Mouse (Mus musculus) layer of hippocampus, adult 9-11 months (tissue): ENCODE results near the gene Flywch1.

Experiments used
- DNase-seq: peaks from one replicate; pipeline ENCODE4 v3.0.0; 2022

Gene Flywch1

DNA sequence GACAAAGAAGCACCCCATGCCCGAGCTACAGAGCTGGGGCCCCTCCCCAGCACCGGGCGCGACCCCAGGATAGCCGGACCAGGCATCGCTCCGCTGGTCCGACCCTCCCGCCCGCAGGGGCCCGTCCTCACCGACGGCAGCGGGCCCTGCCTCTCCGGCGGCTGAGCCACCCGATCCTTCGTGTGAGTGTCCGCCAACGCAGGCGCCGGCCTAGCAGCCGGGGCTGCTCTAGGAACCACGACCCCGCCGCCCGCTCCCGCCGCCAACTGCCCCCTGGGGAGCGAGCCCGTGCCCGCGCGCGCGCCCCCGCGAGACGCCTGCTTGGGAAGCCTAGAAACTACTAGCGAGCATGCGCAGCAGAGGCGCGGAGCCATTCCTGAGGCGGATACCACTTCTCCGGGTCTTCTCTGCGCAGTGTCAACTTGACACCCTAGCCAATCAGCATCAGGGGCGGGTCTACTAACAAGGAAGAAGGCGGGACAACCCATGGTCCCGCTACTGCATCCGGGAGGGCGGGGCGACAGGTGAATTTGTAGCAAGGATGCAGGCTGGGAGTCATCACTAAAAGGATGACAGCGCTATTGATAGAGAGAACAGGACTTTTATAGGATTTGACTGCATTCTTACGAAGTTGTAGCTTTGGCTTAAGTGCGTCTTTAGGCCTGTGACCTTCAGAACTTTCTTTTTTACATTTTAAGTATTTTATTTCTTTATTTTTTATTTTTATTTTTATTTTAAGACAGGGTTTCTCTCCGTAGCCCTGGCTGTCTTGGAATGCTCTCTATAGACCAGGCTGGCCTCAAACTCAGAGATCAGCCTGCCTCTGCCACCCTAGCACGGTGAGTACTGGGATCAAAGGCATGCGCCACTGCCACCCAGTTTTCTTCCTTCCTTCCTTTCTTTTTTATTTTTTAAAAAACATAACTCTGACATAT, at the start of gene Flywch1:
Gene Flywch1 (minus strand): TSS at position 319 of the 935 bp plus-strand sequence.
- DNase-seq, result peak; percentile 99

DNA sequence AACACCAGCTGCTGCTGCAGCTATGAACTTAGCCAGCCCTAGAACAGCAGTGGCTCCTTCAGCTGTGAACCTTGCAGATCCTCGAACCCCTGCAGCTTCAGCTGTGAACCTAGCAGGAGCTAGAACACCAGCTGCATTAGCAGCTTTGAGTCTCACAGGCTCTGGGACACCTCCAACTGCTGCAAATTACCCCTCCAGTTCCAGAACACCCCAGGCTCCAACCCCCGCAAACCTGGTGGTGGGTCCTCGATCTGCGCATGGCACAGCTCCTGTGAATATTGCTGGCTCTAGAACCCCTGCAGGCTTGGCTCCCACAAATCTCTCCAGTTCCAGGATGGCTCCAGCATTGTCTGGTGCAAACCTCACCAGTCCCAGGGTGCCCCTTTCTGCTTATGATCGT, 49.3 kb upstream of the Flywch1 start:
- no peak for DNase-seq

DNA sequence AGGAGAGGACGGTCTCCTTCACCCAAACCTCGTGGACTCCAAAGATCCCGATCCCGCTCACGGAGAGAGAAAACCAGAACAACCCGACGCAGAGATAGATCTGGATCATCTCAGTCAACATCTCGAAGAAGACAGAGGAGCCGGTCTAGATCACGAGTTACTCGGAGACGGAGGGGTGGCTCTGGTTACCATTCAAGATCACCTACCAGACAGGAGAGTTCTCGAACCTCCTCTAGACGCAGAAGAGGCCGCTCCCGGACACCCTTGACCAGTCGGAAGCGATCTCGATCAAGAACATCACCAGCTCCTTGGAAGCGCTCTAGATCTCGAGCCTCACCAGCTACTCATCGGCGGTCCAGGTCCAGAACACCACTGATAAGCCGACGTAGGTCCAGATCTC, 47.8 kb upstream of the Flywch1 start:
- DNase-seq, result no peak

DNA sequence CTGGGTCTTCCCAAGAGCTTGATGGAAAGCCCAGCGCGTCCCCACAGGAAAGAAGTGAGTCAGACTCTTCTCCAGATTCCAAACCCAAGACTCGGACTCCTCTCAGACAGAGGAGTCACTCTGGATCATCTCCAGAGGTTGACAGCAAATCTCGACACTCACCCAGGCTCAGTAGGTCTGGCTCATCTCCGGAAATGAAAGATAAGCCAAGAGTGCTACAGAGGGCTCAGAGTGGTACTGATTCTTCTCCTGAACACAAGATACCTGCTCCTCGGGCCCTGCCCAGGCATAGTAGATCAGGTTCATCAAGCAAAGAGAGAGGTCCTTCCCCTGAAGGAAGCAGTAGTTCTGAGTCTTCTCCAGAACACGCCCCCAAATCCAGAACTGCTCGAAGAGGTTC, 47.2 kb upstream of the Flywch1 start:
- DNase-seq, result no peak

DNA sequence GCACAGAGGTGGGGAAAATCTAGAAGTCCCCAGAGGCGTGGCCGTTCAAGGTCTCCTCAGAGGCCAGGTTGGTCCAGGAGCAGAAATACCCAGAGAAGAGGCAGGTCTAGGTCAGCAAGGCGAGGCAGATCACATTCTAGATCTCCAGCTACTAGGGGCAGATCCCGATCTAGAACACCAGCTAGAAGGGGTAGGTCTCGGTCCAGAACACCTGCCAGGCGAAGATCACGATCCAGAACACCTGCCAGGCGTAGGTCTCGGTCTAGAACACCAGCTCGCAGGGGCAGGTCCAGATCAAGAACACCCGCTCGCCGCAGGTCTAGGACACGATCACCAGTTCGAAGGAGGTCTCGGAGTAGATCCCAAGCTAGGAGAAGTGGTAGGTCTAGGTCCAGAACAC, 44.2 kb upstream of the Flywch1 start:
- no peak for DNase-seq

DNA sequence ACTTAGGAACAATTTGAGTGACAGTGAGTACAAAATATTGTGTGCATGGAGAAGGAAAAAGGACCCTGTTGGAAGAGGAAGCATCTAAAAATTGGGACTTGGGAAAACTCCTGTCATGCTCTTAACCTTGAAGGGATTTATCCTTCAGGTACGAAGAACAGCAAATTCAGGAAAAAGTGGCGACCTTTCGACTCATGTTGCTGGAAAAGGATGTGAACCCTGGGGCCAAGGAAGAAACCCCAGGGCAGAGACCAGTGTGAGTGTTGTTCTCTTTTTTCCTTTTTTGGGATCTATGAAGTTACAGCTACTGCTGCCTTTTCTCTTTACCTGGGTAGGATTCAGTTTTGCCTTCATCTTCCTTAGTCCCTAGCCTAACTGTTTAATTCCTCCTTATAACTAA, 36.5 kb upstream of the Flywch1 start:
- no peak for DNase-seq

DNA sequence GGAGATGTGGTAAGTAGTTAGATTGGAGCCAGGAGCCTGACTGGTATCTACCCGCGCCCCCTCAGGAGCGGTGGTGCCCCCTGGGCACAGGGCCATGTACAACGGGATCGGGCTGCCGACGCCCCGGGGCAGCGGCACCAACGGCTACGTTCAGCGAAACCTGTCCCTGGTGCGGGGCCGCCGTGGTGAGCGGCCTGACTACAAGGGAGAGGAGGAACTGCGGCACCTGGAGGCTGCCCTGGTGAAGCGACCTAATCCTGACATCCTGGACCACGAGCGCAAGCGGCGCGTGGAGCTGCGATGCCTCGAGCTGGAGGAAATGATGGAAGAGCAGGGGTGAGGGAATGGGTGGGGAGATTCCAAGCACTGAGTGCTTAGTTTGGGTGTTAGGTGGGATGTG, 35.5 kb upstream of the Flywch1 start:
- DNase-seq, result no peak

DNA sequence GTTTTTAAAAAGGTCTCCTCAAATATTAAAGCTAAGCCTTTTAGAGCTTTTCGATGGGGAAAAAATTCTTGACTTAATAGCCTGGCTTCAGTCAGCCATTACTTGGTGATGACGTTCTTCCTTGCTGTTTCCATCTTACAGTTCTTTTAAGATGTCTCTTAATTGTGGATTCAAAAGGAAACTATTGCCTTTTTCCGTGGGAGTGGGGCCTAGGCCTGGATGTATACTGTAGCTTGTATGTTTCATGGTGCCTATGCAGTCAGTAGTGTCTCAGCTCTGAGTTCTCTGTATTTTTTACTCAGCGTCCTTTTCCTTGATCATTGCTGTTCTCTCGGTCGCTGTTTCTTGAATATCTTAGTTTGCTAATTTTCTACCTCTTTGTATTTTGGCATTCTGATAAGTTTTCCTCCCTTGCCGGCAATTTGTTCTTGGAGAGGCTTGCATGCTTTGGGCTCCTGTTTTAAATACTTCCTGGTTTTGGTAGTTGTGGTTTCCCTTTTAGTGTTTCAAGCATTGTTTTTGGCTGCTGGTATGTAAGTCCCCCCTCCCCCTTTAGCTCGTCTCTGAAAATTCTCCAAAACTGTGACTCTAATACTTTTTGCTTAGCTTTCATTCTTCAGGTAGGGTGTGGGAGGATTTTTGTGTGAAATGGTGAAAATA, 33.2 kb upstream of the Flywch1 start:
- DNase-seq, result no peak

DNA sequence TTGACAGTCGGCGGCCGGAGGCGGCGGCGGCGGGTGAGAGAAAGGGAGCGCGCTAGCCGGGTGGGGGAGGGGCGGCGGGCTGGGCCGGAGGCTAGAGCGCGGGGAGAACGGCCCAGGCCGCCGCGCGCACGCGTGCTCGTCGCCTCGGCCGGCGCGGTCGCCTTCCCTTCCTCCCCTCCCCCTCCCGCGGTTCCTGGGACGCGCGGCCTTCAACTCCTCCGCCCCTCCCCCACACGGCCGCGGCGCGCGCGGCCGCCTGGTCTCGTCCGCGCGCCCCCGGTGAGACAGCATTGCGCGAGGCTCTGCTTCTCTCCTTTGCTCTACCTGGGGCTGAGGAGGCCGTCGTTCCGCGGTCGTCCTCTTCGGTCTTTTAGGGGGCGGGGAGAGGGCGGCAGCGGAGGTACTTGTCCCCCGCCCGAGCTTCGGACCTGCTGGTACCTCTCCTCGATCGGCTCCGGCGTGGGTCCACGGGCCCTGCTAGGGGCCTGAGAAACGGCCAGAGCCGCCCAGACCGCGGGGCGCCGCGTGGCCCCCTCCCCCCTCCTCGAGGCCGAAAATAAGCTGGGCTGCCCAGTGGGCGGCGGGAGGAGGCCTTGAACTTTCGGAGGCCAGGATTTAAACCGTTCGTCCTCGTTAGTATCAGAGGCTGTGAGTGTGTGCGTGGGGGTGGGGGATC, 32.1 kb upstream of the Flywch1 start:
- peak; percentile 75 for DNase-seq

DNA sequence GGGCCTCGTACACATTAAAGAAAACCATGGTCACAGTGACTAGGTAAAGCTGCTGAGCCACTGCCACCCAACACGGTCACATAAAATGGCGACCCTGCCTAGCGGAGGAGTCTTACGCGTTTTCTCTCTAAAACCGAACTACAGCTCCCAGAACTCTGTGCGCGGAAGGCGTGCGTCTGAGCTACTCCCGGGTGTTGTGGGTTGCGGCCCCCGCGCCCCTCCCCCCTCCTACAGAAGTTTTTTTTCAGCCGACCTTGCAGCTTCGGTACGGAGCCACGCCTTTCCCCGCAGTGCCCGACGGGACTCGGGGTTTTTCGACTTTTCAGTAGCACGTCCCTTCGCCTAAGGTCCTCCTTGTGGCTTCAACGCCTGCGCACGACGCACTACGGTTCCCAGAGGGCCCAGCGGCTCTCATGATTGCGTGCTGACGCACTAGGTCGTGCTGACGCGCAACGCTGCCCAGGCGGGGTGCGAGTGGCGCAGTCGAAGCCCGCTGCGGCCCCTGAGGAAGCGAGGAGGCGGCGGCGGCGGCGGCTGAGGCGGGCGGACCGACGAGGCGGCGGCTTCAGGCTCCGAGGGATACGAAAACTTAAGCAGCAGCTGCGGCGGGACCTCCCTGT, 31.5 kb upstream of the Flywch1 start:
- peak; percentile 99 for DNase-seq

DNA sequence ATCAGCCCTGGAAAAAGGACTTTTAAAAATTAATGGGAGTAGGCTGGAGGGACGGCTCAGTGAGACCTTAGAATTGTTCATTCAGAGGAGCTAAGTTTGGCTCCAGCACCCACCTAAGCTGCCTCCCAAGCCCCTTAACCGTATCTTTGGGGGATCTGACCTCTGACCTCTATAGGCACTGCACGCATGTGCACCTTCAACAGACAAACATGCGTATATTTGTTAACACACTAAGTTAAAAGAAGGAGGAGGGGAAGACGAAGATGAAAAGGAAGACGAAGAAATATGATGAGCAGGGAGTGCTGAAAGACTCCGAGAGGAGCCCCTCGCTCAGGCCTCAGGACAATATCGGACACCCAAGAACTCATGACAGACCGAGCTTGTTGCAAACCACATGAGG, 30.2 kb upstream of the Flywch1 start:
- no peak for DNase-seq

DNA sequence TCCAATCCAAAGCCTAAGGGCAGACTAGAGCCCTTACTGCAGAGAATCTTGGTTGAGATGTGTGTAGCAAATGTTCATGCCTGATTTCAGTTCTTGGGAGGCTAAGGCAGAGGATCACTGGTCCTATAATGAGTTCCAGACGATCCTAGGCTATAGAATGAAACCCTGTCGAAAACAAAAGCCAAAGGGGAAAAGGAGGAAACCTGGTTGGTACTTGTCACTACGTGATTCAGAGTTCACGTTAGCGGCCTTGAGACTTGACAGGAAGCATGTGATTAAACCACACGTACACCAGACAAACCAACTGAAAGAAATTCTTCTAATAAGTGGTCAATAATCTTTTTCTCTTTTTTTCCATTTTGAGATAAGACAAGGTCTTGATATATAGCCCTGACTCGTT, 25.9 kb upstream of the Flywch1 start:
- no peak for DNase-seq

DNA sequence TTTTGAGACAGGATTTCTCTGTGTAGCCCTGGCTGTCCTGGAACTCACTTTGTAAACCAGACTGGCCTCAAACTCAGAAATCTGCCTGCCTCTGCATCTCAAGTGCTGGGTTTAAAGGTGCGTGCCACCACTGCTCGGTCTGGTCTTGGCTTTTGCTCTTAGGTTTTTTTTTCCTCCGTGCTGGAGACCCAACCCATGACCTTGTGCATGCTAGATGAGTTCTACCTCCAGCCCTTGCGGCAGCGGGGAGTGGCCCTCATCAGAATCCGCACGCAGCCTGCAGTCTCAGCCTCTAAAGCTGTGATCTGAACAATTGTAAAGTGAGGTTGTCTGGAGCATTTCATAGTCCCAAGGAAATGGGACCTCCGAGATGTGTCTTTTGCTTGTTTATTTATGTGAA, 23.9 kb upstream of the Flywch1 start:
- no peak for DNase-seq

DNA sequence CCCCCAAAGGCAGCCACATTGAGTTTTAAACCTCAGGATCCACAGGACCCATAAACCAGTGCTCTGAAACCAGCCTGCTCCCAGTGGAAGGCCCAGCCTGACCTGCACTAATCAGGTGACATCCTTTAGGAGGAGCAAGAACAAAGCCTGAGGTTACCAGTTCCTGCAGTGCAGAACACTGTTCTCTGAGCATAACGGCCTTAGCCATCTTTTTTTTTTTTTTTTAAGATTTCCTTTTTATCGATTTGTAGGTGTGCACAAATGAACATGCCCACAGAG, 19.6 kb upstream of the Flywch1 start:
- DNase-seq, result no peak

DNA sequence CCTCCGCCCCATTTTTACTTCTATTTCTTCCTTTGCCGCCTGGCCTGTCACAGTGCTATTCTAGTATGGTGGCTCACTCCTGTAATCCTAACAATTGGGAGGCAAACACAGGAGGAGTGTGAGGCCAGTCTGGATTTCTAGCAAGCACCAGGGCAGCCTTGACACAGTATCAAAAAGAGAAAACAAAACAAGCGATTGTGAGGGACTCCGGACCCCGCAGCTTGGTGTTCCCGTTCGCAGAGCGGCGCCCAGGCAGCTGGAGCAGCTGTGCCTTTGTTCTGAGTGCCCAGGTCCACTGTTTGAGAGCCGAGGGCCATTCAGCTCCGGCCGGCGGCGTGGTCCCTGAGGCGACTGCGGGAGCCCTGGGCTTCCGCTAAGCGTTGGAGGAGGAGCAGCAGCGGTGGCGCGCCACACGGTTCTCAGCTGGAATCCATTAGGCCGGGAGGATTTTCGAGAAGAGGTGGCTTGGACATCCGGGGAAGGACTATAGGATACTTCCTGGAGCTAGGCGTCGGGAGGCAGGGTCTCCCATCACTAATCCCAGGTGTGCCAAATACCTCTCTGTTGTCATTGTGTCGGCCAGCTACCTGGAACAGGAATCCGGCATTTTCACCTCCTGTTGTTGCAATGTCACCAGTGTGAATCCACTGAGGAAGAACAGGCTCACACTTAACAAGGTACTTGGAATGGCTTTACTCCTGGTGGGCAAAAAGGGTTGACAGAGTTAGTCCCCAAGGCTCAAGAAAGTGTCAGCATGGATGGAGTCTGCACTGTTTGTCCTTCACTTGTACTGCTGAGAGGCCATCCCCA, 19.1 kb upstream of the Flywch1 start, which contains the start of gene Srrm2:
Gene Srrm2 (plus strand): TSS at position 264 of the 810 bp plus-strand sequence.
- peak; percentile 65 for DNase-seq

DNA sequence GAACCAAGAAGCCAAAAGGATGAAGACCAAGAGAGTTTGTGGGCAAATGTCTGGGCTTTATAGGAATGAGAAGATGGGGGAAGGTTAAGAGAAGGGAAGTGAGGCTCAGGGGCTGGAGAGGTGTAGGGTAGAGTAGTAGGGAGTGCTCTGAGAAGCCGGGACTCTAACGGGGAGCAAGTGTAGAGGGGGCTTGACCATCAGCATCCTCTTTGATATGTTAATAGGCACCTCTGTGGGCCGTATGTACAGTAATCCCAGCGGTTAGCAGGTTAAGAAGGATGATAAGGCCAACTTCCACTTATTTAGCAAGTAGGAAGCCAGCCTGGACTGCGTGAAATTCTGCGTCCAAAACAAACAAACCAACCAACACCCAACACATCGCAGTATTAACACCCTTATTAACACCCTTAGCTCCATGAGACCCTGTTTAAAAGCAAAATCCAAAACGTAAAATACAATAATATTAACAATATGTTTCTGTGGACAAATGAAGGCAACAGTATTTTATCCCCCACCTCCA, 18.4 kb upstream of the Flywch1 start:
- DNase-seq, result no peak

DNA sequence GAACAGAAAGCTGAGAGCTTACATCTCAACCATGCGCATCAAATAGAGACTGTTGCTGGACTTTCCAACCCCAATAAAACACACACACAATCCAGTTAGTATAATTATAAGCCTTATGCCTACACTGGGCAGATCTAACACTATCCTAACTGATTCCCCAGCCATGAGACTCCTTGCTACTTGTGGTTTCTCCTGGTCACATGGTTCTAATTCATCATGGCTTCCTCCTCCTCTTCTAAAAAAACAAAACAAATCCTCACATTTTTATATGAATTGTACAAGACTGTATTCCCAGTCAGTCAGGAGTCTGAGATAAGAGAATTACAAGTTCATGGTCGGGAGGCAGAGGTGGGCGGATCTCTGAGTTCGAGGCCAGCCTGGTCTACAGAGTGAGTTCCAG, 17.6 kb upstream of the Flywch1 start:
- DNase-seq, result no peak

DNA sequence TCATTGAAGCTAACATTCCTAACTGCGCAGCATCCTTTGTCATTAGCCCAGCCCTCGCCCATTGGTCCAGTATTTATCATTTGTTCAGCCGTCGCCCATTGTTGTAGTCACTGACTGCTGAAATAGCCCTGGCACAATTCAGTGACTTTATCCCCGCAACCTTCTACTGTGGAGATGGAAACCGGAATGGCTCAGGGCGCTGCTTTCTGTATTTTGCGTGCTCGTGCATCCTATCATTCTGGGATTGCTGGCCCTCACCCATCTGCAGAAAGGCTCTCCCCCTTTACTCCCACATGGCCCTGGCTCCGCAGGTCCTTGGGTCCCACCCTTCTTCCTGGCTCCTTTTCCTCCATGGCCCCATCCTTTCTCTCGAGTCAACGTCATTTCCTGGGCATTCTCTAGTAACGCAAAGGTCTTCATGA, 15.1 kb upstream of the Flywch1 start:
- DNase-seq, result peak; percentile 28

DNA sequence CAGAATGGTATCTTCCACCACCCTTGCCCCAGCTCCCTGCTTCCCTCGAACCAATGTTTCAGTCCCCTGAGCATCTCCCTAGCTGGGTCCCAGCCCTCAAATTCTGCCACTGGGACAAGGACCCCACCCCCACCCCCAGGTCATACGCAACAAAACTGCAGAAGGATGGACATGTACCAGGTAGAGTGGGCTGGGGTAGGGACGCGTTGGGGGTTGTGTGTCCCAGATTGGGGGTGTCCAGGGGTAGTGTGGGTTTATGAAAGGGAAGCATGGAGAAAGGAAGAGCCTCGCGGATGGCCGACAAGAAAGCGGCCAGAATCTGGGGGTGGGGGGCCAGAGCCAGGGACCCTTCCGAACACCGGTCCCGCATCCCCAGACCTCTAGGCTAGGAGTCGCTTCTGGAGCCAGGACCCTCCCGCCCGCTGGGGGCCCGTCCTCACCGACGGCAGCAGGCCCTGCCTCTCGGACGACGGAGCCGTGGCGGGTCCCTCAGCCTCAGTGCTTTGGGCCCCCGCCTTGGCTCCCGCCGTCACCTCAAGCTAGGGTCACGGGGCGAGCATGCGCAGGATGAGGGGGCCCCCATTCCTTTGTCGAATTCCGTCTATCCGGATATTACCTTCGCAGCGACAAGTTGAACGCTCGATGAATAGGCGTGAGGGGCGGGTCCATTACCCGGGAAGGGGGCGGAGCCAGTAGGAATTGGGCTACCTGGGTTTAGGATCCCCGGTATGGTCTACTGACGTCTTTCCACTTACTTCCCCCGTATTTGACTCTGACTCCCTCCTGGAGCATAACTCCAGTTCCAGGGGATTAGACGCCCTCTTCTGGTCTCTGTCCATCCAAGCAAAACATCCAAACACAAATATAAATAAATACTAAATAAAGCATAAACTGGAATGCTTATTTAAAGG, 14.4 kb upstream of the Flywch1 start, which contains the start of gene Flywch2:
Gene Flywch2 (minus strand): TSS at position 521 of the 911 bp plus-strand sequence.
- peak; percentile 93 for DNase-seq

DNA sequence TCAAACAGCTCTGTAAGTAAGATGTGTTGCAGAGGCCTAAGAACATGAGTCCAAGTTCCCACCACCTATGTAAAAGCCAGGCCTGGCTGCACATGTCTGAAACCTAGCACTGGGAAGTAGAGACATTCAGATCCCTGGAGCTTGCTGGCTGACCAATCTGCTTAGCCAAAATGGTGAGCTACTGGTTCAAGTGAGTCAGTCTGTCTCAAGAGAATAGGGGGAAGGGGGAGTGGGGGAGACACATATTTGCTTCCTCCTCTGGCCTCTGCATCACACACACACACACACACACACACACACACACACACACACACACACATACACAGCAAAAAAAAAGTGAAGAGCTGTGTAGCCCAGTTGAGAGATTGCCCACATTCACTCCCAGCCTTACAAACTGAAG, 11.9 kb upstream of the Flywch1 start:
- no peak for DNase-seq

DNA sequence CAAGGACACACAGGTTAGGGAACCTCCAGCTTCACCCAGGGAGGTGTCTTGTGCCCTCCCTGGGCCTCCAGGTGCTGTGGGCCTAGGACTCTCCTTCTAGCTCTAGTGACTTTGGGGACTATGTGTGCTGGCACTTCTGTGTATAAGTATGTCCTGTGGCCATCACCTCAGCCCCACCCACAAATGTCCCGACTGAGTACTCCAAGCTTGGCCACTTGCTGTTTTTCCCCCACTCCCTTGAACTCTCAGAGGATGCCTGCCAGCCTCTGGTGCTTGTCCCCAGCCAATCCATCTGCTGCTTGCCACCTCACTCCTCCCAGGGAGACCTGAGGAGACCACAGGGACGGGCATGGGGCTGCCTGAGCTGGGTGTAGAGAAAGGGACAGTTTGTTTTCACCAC, 7.0 kb upstream of the Flywch1 start:
- no peak for DNase-seq
